Mouse (Mus musculus) NIH3T3 (cell line): ENCODE measurements at regions not wholly inside any gene's neighbourhood (a gene's known extent, or its start where the extent isn't known, plus 50 kb on each side); places are given as distances from the start of the nearest gene placed in this dataset.
A peak's percentile ranks its signal among the peaks of the same experiment; 100 is the strongest.

Experiments used
- DNase-seq: peaks from one replicate; pipeline ENCODE4 v3.0.0-alpha.2; 2012; ENCODE audit warnings: low read depth

- DNase-seq, result no peak
Observed at GRCm38 (mm10) chr4:80691774-80692485, 142.0 kb upstream of the Tyrp1 start.

- DNase-seq, result no peak
Observed at GRCm38 (mm10) chr4:80712698-80713097, 121.2 kb upstream of the Tyrp1 start.

GRCm38 (mm10) chr4:80744975-80745734 is 88.8 kb upstream of the Tyrp1 start:
- no peak for DNase-seq

- DNase-seq, result no peak
Observed at GRCm38 (mm10) chr4:80752259-80752658, 81.7 kb upstream of the Tyrp1 start.

GRCm38 (mm10) chr4:80756114-80756513 is 77.8 kb upstream of the Tyrp1 start:
- no peak for DNase-seq

- DNase-seq, result no peak
Observed at GRCm38 (mm10) chr4:80764024-80764423, 69.9 kb upstream of the Tyrp1 start.

- DNase-seq, result peak; percentile 86
Observed at GRCm38 (mm10) chr4:80765781-80766180, 68.1 kb upstream of the Tyrp1 start.

- DNase-seq, result no peak
Observed at GRCm38 (mm10) chr4:80767447-80767846, 66.5 kb upstream of the Tyrp1 start.
